Mouse (Mus musculus): ENCODE results near the gene Hmgb2.
"Not testable (repeated sequence)": the region's sequence is repeated elsewhere in the genome, so short reads cannot be mapped to it uniquely, and the experiment has no call there.

Gene Hmgb2

DNA sequence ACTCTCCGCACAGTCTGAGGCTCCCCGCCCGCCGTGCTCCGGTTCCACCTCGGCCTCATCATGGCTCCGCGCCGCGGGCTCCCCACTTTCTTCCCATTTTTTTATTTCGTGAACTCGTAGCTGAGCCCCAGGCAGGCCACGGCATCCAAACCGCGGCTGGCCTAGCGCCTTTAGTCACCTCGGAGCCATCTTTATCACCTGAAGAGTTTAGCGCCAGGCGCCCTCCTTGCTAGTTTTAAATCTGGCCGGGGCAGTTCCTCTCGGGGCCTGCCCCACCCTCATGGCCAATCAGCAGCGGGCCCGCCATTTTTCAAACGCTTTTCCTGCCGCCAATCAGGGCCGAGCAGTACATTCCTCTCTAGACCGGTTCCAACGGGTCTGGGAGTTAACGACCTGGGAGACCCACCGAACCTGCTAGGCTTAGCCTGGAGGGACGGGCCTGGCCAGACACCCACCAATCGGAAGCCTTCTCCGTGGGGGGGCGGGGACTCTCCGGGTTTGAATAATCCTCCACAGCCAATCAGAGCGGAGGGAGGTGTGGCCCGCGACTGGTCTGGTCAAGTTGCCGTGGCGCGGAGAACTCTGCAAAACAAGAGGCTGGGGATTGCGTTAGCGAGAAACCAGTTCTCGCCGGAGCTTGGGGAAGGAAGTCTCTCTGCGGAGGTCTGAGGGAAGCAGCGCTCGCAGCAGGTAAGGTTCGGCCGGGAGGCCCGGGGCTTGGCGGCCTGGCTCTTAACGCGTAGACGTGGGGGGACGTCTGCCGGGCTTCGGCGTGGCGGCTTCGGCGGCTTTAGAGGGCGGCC, at the start of gene Hmgb2:
Hmgb2 (plus strand) TSS at position 592 of the 803 bp plus-strand sequence.
- DNase-seq = peak; percentile 100

DNA sequence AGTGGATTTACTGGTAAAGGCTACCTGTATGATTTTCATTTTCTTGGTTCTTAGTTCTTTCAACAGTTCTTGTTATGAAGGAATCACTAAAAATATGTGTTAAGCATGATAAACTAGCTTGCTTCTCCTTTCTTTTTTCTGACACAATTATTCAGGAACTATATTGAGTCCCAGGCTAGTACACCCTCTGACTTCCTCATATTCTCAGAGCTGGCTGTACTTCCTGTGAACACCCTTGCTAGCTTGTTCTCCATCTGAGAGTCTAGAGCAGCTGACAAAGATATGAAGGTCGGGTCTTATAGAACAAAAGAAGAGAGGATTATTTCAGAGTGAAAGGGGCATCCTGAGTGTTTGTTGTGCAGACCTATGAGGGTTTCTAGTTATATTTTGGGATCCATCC, 48.9 kb upstream of the Hmgb2 start:
- no peak for DNase-seq

DNA sequence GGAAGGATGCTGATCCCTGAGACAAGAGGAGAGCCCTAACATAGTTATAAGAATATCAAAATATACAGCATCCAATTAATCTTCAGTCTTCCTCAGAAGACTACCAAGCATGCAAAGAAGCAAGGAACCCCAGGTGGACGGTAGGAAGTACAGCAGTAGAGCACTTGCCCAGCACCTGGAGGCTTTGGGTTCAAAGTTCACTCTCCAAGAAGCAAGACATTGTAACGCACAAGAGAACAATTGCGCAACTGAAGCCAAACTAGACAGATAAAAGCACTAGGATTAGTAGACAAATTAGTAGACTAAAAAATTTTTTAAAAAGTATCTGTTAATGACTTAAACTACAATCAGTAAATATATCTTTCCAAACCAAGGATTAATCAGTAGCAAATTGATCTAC, 48.0 kb upstream of the Hmgb2 start:
- peak; percentile 44 for DNase-seq

DNA sequence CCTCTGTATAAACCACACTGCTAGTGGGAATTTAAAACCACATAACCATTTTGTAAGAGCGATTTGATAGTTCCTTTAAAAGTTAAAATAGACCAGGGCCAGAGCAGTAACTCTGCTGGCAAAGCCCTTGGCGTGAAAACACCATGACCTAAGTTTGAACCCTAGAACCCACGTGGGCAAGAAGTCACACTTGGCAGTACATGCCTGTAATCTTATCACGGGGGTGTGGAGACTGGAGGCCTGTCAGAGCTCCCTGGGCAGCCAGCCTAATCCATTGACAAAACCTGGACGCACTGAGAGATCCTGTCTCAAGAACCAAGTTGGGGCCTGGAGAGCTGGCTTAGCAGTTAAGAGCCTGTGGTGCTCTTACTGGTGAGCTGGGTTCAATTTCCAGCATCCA, 43.1 kb upstream of the Hmgb2 start:
- DNase-seq = peak; percentile 86

DNA sequence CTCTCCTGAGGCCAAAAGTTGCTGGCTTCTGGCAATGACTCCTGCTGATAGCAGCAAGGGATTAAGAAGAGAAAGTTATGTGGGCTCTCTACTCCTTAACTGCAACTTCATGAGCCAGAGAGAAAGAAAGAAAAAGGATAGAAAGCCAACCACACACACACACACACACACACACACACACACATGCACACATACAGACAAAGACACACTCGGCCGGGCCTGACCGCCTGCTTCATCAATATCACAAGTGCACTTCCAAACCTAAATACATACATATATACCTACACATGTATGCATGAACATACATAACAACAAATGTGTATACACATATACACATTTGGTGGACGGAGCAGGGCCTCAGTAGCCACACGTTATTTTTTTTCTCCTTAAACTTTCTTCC, 40.8 kb upstream of the Hmgb2 start:
- DNase-seq = no peak

DNA sequence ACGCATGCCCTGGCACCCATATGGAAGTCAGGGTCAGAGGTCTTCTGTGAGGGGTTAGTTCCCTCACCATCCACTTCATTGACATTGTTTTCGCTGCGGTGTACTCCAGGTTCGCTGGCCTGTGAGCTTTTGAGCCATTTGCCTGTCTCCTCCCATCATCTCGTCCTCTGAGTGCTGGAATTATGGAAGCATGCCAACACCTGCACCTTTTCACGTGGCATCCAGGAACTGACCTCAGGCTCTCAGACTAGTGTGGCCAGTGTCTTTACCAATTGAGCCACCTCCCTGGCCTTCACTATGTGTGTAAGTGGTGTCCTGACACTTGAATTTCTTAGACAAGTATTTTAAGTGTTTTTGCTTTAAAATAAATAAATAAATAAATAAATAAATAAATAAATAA, 38.0 kb upstream of the Hmgb2 start:
- DNase-seq = peak; percentile 68

DNA sequence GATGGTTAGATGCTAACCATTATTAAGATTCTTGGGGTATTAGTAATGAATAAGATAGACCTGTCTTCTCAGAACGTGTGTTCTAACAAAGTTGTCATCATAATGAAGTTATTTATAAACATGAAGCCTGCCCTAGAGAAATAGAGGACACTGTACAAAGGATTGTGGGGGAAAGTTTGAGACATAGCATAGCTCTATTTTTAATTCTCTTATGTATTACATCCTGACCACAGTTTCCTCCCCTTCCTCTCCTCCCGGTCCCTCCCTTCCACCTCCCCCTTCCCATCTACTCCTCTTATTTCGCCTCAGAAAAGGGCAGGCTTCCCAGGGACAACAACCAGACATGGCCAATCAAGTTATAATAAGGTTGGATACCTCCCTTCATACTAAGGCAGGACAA, 33.3 kb upstream of the Hmgb2 start:
- DNase-seq = no peak

DNA sequence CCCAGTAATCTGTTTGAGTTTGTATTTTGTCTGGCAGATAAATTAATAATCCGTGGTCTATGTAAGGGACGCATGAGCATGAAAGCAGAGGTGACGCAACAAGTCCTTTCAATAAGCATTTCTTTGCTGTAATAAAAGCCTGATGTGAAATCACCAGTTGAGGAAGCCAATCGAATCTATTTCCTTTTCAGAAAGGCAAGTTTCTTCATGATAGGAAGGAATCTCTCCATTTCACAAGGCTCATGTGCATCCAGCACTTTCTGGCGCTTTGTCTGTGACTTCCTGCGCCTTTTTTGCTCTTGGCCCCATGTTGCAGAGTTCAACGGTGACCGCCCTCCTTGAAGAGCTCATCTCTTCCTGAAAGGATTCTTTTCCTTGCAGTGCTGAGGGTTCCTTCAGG, 32.0 kb upstream of the Hmgb2 start:
- no peak for DNase-seq

DNA sequence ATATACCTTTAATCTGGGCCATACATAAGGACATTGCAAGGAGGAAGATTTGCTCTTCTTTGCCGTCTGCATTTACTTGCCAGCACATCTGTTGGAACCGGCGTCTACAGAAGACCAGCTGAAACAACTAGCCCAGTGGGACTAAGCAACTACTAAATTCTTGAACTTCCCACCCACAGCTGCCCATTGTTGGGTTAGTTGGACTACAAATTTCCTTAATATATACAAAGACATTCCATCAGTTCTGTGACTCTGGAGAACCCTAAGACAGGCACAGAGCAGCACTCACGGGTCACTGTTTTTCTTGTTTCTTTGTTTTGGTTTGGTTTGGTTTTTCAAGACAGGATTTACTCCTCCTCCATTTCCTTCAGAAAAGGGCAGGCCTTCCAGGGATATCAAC, 31.1 kb upstream of the Hmgb2 start:
- DNase-seq = no peak

DNA sequence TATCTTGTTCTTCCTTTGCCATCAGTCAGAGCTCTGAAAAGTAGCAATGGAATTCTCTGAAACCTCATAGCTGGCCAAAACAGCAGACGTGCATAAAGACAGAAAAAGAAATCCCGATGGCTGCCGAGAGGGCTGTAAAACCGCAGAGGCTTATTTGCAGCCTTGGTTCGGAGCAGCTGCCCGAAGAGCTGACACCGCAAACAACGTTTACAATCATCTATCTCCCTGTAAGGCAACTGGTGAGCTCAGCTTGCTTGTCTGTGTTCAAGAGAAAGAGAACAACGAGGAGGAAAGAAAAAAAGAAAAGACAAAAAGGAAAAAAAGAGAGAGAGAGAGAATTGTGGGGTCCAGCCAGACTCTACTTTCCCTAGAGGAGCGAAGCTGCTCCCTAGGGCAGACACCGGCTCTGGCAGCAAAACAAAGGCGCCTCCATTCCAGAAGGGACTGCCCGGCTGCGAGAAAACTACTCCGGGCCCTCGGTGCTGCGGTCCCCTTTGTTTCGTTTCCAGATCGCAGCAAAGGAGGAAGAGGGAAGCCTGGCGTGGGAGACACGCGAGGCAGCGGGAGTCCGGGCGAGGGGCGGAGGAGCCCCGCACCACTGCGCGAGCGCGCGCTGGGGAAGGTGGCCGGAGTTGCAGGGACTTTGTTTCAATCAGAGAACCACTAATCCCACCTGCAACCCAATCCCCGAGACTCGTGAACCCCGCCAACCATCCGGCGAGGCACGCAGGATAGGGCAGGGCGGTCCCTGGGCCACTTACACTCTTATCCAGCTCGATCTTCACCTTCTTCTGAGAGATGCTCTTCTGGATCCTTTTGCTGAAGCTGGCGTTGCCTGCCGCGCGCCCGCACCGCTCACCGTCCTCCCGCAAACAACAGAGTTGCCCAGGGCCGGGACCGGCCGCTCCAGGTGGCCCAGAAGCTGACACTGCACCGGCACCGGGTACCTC, 24.9 kb upstream of the Hmgb2 start:
- peak; percentile 36 for DNase-seq

DNA sequence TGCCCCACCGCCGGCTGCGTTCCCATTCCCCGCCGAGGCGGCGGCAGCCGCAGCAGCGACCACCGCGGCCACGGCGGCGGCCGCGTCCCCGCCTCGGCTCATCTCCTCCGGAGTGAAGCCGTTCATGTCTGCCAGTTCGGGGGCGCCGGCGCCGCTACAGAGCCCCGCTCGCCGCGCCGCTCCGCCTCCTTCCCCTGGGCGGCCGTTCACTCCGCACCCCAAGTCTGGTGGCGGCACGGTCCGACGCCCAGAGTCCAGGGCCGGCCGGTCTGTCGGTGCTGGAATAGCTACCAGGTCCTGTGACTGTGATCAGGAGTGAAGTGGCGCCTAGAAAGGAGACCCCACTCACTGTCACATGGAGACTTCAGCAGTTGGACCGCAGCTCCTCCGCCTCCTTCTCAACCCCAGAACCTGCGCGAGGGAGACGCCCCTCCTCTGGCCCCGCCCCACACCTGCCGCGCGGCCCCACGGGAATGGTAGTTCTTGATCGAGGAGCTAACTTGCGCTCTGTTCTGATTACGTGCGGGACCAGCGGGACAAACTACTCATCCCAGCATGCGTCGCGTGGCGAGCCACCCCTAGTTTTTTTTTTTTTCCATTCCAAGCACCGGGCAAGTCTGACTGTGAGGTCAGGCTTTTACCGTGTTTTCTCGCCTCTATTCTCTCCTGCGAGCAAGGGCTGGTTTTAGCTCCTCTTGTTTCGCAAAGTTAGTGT, 24.1 kb upstream of the Hmgb2 start, which contains the start of gene Sap30:
Sap30 (minus strand) TSS at position 420 of the 715 bp plus-strand sequence.
- peak; percentile 99 for DNase-seq

DNA sequence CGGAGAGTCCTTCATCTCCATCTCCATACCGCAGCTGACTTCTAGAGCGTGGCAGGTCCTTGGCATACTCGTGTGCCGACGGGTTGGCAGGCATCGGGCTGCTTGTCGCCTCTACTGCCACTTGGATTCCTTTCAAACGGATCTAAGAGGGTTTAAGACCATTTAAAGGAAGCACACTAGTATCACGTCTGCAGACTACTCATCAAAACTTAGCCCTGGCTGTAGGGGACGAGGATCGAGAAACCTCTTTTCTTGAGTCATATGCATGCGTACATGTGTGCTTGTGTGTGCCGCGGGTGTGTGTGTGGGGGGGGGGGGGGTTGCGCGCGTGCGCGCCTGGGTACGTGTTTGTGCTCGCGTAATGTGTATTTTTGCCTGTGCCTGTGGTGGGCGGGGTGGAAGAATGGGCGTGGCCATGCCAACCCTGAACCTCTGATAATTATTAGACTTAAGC, 23.4 kb upstream of the Hmgb2 start:
- DNase-seq = peak; percentile 91

DNA sequence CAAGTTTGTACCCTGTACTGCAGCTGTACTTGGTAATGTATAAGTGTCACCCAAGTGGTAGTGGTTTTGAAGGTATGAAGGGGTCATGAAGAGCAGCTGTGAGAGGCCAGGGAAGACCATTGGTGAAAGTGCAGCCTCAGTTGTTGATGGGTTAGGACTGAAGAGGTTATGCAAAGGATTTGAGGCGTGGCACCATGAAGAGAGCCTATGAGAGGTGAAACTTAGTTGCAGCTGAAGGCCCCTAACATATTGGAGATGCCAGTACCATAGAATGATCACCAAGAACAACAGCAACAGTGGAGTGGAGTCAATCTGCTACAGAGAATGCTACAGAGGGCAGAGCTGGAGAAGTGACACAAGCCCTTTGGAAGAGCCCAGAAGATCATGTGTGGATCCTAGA, 22.3 kb upstream of the Hmgb2 start:
- DNase-seq = no peak

DNA sequence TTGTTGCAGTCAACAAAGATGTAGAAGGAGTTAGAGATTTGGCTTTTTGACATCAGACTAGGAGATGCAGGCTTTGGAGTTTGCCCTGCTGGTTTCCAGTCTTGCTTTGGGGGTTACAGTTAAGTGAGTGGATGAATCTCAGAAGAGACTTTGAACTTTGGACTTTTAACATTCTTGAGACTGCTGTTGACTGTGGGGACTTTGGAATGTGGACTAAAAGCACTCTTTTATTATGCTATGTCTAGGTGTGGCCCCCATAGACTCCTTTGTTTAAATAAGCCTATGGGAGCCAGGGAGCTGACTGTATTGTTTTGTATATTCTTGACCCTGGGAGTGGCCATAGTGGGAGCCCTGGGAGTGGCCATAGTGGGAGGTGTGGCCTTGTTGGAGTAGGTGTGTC, 21.8 kb upstream of the Hmgb2 start:
- peak; percentile 86 for DNase-seq

DNA sequence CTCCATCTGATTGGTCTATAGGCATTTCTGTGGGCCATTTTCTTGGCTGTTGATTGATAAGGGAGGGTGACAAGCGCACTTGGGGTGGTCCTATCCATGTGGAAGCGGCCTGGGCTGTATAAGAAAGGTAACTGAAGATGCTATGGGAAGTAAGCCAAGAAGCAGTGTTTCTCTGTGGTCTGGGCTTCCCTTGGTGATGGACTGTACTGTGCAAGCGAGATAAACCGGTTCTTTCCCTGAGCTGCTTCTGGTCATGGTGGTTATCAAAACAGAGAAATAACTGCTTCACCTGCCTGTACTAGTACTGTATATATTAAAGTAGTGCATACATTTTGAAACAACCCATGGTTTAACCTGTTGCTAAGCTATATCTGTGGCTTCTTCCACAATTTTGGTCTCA, 19.8 kb upstream of the Hmgb2 start:
- no peak for DNase-seq

DNA sequence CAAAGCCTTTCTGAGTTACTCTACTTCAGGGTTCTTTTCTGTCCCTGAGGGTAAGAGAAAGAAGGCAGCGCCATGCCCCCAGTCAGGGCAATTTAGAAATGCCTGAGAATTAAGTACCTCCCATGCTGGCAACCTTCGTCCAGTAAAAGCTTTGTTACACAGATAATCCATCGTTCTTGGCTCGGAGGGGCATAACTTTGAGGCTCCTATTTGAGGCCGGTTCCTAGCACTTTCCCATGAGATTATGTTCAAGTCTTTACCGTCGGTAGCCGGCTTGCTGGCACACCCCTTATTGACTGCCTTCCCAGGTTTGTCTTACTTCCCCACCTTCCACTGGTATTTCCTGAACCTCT, 13.2 kb upstream of the Hmgb2 start:
- no peak for DNase-seq

DNA sequence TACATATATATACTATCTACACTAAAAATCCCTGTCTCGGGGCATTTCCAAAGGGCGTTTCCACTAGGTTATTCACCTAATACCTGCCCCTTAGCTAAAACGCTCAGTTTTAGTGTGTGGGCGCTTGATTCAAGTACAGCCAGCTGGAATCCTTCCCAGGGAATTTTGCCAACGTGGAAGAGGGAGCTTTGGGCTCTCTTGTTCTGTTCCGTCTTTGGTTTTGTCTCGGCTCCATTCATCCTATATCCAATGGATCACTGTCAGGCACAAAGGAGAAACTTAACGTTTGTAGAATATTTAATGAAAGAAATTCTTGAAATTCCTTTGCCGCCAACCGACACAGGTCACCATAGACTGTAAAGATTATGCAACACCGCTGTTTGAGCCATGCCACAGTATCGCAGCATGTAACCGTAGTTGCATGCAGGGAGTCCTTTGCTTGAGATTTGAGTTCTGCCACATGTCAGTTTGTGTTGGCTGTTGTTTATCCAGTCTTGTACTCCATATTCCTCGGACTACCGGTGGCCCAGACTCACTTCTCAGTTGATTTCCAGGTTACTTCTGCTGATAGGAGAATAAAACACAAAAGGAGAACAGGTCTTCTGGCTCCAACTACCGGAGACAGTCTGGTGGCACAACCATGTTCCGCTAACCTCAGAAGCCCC, 12.7 kb upstream of the Hmgb2 start:
- DNase-seq = peak; percentile 79

DNA sequence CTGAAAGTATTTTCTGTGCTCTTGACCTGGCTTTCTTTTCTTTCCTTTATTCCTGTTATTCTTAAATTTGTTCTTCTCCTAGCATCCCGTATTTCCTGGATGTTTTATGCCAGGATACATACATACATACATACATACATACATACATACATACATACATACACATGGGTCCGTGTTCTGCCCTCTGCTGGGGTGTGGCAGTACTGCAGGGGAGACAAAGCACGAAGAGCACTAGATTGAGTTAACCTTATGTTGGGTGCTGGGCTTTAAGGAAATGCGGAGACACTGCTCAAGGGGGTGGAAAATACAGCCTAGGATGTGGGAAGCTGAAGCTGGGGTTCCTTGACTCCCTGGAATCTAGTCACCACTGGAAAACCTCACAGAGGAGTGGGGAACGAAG, 8.1 kb upstream of the Hmgb2 start:
- DNase-seq = peak; percentile 61

DNA sequence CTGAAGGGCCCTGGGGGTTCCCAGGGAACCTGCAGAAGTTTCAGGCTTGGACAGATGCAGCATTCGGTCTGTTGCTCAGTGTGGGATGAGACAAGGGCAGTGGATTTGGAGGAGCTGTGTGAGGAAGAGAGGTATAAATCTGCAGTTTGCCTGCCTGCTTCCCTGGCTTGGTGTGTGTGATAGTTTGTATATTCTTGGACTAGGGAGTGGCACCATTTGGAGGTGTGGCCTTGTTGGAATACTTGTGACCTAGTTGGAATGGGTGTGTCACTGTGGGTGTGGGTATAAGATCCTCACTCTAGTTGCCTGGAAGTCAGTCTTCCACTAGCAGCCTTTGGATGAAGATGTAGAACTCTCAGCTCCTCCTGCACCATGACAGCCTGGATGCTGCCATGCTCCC, 6.2 kb upstream of the Hmgb2 start:
- DNase-seq = not testable (repeated sequence)

DNA sequence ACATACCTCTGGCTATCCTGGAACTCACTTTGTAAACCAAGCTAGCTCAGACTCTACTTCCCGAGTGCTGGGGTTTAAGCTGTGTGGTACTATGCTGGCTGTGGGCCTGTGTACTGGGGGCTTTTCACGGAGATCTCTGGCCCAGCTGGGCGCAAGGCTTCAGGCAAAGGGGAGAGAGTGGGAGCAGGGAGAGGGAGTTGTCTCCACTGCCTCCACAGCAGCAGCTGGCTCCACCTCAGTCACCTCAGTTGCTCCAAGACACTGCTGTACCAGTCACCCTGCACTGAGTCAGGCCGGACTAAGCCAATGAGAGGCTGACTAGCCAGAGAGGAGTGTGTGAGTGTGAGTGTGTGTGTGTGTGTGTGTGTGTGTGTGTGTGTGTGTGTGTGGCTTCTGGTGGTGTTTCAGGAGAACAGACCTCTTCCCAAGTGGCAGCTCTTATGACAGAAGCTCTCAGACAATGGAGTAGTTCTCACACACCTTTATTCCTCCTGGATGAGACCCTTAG, 4.1 kb upstream of the Hmgb2 start:
- no peak for DNase-seq

DNA sequence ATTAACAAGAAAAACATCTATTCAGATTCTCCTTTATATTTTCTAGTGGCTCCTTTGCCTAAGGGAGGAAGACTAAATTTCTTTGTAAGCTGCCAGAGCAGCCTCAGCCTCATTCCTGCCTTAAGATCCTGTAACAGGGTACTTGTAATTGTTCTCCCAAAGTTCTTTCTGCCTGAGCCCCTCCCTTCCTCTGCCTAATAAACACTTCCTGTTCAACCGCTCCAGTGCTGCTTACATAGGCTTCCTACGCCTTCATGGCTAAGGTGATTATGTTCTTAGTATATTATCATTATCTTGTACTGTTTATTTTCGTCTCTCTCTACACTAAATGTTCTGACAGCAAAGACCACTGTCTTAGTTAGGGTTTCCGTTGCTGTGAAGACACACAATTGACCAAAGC, 3.0 kb upstream of the Hmgb2 start:
- no peak for DNase-seq

DNA sequence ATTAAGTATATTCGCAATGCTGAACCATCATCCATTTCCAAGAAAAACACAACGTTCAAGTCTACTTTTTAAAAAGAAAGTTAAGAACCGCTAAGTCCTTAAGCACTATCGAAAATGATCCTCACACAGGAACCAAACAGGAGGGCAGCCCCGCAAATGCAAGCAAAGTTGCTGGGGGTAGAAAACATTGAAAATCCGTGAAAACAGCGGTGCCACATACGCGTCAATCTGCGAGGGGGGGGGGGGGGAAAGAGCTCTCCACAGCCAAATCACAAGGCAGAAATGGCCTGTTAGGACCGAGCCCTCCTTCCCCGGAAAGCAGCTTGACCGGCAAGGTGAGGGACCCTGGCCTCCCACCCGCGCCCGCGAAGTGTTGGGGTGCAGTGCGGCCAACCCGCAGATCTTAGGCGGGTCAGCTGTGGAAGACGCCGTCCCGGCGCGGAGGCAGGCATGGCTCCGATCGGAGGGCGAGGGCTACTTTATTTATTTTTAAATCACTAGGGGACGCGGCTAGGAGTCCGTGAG, 854 bp upstream of the Hmgb2 start:
- DNase-seq = no peak

Data from kidney, adult 9 months (tissue).